Mouse (Mus musculus): ENCODE data around the gene Nhs. TPM values are rescaled to one million over a fixed set of nuclear protein-coding genes. Genes with fewer than 3 reads are reported as not detected.

The Nhs gene
- total and polyA plus RNA-seq, 2 experiments from 2014 or later: 4.3 to 19.1 TPM

DNA sequence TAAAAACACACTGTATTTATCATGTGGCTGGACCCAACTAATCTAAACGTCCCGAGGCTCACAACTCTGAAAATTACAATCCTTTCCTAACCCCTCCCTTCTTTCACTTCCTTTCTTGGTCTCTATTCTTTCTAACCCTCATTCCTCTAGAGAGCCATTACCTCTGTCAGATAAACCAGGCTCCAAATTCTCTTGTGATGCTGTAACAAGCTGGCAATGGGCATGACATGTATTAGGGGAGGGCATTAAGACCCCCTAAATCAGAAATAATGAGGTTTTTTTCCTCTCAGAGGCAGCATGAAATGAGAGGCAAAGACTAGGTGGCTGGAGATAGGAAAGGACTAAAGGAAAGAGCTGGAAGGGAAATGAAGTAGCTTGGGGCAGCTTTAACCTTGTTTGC is 96.4 kb downstream of the Nhs start:
- DNase-seq (ENCODE audit: low spot score) (no peak), ATAC-seq (ENCODE audit: low FRiP score) (no peak)
- no peak overlapping the region for H3K4me3 ChIP-seq (ENCODE audit: low read depth, low read length)
- H3K4me1 ChIP-seq (ENCODE audit: insufficient read depth, low read length): no peaks in the 10 kb centered on the region
- 53% methylated on average over 2 of the region's 2 CpGs for WGBS
- H3K9me3 ChIP-seq (ENCODE audit: low read length): no peaks in the 10 kb centered on the region
- no peak overlapping the region for H3K4me2 ChIP-seq (ENCODE audit: low read depth, low read length, poor library complexity, severe bottlenecking)
- H3K9ac ChIP-seq (replicated peaks; ENCODE audit: low read length, poor library complexity, severe bottlenecking): no peak overlapping the region
- H3K27ac ChIP-seq (ENCODE audit: low read depth, low read length): no peak overlapping the region
- peaks cover 4% of the 10 kb centered on the region; the same call in 1 of the 2 replicates for H3K27me3 ChIP-seq (ENCODE audit: insufficient read depth, low read length)
- no peaks in the 10 kb centered on the region for H3K36me3 ChIP-seq (ENCODE audit: insufficient read depth, low read length)
- TF ChIP-seq CTCF (IDR thresholded peaks at IDR 0.05): no peak

DNA sequence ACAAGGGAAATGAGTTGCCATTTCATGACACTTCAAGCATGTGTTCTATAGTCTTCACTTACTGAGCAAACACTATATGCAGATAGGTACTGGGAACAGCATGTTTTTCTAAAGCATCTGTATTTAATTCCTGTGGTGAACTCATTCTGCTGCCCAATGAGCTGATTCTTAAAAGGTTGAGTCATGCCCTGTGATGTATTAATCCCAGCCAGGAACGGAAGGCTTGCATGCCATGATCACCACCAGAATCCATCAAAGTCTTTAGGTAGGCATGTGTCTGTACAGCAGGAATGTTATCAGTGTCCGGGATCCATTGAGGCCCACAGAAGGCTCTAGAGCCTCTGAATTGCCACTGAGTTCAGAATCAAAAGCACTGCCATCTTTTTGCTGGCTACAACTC is 103.9 kb downstream of the Nhs start:
- no peaks in the 10 kb centered on the region for H3K9me3 ChIP-seq (ENCODE audit: low read length)
- 74% methylated on average over 2 of the region's 2 CpGs for WGBS
- no peak for TF ChIP-seq CTCF (IDR thresholded peaks at IDR 0.05)
- H3K4me2 ChIP-seq (ENCODE audit: low read depth, low read length, poor library complexity, severe bottlenecking): no peak overlapping the region
- no peaks in the 10 kb centered on the region for H3K36me3 ChIP-seq (ENCODE audit: insufficient read depth, low read length)
- H3K4me1 ChIP-seq (ENCODE audit: insufficient read depth, low read length): no peaks in the 10 kb centered on the region
- H3K9ac ChIP-seq (replicated peaks; ENCODE audit: low read length, poor library complexity, severe bottlenecking): no peak overlapping the region
- peaks cover 4% of the 10 kb centered on the region; the same call in 1 of the 2 replicates for H3K27me3 ChIP-seq (ENCODE audit: insufficient read depth, low read length)
- DNase-seq (ENCODE audit: low spot score) (no peak), ATAC-seq (ENCODE audit: low FRiP score) (no peak)
- H3K27ac ChIP-seq (ENCODE audit: low read depth, low read length): no peak overlapping the region
- H3K4me3 ChIP-seq (ENCODE audit: low read depth, low read length): no peak overlapping the region

GRCm38 (mm10) chrX:162053566-162053965 is 106.0 kb downstream of the Nhs start:
- WGBS: 83% methylated on average over 5 of the region's 5 CpGs
- Histone ChIP-seq H3K27ac (ENCODE audit: low read depth, low read length) (no peak overlapping the region), H3K4me1 (ENCODE audit: insufficient read depth, low read length) (no peaks in the 10 kb centered on the region), H3K4me2 (ENCODE audit: low read depth, low read length, poor library complexity, severe bottlenecking) (no peak overlapping the region), H3K9ac (replicated peaks; ENCODE audit: low read length, poor library complexity, severe bottlenecking) (no peak overlapping the region), H3K36me3 (ENCODE audit: insufficient read depth, low read length) (no peaks in the 10 kb centered on the region), H3K27me3 (ENCODE audit: insufficient read depth, low read length) (no peaks in the 10 kb centered on the region; the same call in 1 of the 2 replicates), H3K9me3 (ENCODE audit: low read length) (no peaks in the 10 kb centered on the region), H3K4me3 (ENCODE audit: low read depth, low read length) (no peak overlapping the region)
- DNase-seq (ENCODE audit: low spot score): no peak
- no peak for TF ChIP-seq CTCF (IDR thresholded peaks at IDR 0.05)
- ATAC-seq (ENCODE audit: low FRiP score): no peak

GRCm38 (mm10) chrX:162052534-162052933 is 107.0 kb downstream of the Nhs start:
- no peak overlapping the region for H3K4me3 ChIP-seq (ENCODE audit: low read depth, low read length)
- no peak overlapping the region for H3K9ac ChIP-seq (replicated peaks; ENCODE audit: low read length, poor library complexity, severe bottlenecking)
- no peak overlapping the region for H3K4me2 ChIP-seq (ENCODE audit: low read depth, low read length, poor library complexity, severe bottlenecking)
- no peak overlapping the region for H3K27ac ChIP-seq (ENCODE audit: low read depth, low read length)
- no peak for ATAC-seq (ENCODE audit: low FRiP score)
- DNase-seq (ENCODE audit: low spot score): no peak
- no peaks in the 10 kb centered on the region for H3K9me3 ChIP-seq (ENCODE audit: low read length)
- H3K27me3 ChIP-seq (ENCODE audit: insufficient read depth, low read length): no peaks in the 10 kb centered on the region
- no peaks in the 10 kb centered on the region for H3K4me1 ChIP-seq (ENCODE audit: insufficient read depth, low read length)
- no peaks in the 10 kb centered on the region for H3K36me3 ChIP-seq (ENCODE audit: insufficient read depth, low read length)
- no peak for TF ChIP-seq CTCF (IDR thresholded peaks at IDR 0.05)
- WGBS: 84% methylated on average over 1 of the region's 1 CpGs

GRCm38 (mm10) chrX:162049616-162050015 is 109.9 kb downstream of the Nhs start:
- DNase-seq (ENCODE audit: low spot score): no peak
- WGBS: 91% methylated on average over 2 of the region's 2 CpGs
- no peaks in the 10 kb centered on the region for H3K4me1 ChIP-seq (ENCODE audit: insufficient read depth, low read length)
- no peak for ATAC-seq (ENCODE audit: low FRiP score)
- no peaks in the 10 kb centered on the region for H3K9me3 ChIP-seq (ENCODE audit: low read length)
- no peaks in the 10 kb centered on the region for H3K27me3 ChIP-seq (ENCODE audit: insufficient read depth, low read length)
- no peaks in the 10 kb centered on the region for H3K36me3 ChIP-seq (ENCODE audit: insufficient read depth, low read length)
- no peak for TF ChIP-seq CTCF (IDR thresholded peaks at IDR 0.05)
- H3K4me3 ChIP-seq (ENCODE audit: low read depth, low read length): no peak overlapping the region
- H3K27ac ChIP-seq (ENCODE audit: low read depth, low read length): no peak overlapping the region
- no peak overlapping the region for H3K9ac ChIP-seq (replicated peaks; ENCODE audit: low read length, poor library complexity, severe bottlenecking)
- H3K4me2 ChIP-seq (ENCODE audit: low read depth, low read length, poor library complexity, severe bottlenecking): no peak overlapping the region

DNA sequence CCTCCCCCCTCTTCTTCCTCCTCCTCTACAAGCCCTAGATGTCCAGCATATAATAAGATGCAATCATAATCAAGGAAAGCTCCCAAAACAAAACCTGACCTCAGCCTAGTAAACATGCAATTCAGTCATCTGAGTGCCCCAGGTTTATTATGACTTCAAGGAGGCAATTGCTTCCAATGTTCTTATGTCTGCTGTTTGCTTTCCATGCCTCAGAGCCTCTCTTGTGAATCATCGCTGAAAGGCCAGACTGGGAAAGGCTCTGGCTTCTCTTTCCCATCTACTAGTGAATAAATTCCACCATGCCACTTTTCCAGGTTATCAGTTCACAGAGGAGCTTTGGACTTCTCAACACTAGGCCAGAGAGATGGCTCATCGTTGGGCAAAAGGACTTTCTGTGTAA is 114.0 kb downstream of the Nhs start:
- no peak overlapping the region for H3K4me3 ChIP-seq (ENCODE audit: low read depth, low read length)
- 94% methylated on average over 2 of the region's 2 CpGs for WGBS
- peaks cover 5% of the 10 kb centered on the region; the same call in 1 of the 2 replicates for H3K27me3 ChIP-seq (ENCODE audit: insufficient read depth, low read length)
- H3K9me3 ChIP-seq (ENCODE audit: low read length): no peaks in the 10 kb centered on the region
- H3K27ac ChIP-seq (ENCODE audit: low read depth, low read length): no peak overlapping the region
- TF ChIP-seq CTCF (IDR thresholded peaks at IDR 0.05): no peak
- DNase-seq (ENCODE audit: low spot score) (no peak), ATAC-seq (ENCODE audit: low FRiP score) (no peak)
- H3K4me1 ChIP-seq (ENCODE audit: insufficient read depth, low read length): no peaks in the 10 kb centered on the region
- no peaks in the 10 kb centered on the region for H3K36me3 ChIP-seq (ENCODE audit: insufficient read depth, low read length)
- no peak overlapping the region for H3K9ac ChIP-seq (replicated peaks; ENCODE audit: low read length, poor library complexity, severe bottlenecking)
- H3K4me2 ChIP-seq (ENCODE audit: low read depth, low read length, poor library complexity, severe bottlenecking): no peak overlapping the region
